Mouse (Mus musculus): ENCODE measurements around the gene Large1.

- TF ChIP-seq CTCF (IDR thresholded peaks at IDR 0.05; ENCODE audit: low read depth) (no peak), EP300 (optimal IDR thresholded peaks at IDR 0.05) (no peak)
Observed at GRCm38 (mm10) chr8:73336845-73337244, 16.5 kb downstream of the Large1 start.

All from stomach, postnatal 0 days (tissue).